Mouse (Mus musculus): ENCODE measurements around the gene Adgre1. TPM values are rescaled to one million over a fixed set of nuclear protein-coding genes. Genes with fewer than 3 reads are reported as not detected.

Adgre1 gene
- polyA plus RNA-seq, 1 experiment: not detected

GRCm38 (mm10) chr17:57351107-57351506 is 7.4 kb upstream of the Adgre1 start:
- H3K79me3 ChIP-seq (ENCODE audit: low read depth): no peaks in the 10 kb centered on the region
- H3K79me2 ChIP-seq (ENCODE audit: control insufficient read depth, insufficient read depth): no peaks in the 10 kb centered on the region
- TF ChIP-seq MYOD1 (IDR thresholded peaks at IDR 0.05; ENCODE audit: control insufficient read depth, insufficient read length, low read depth) (no peak), CTCF (IDR thresholded peaks at IDR 0.05; ENCODE audit: control insufficient read depth, insufficient read depth, insufficient read length) (no peak), CEBPB (IDR thresholded peaks at IDR 0.05; ENCODE audit: low read depth) (no peak), USF1 (IDR thresholded peaks at IDR 0.05; ENCODE audit: low read depth) (no peak), MAX (IDR thresholded peaks at IDR 0.05) (no peak)
- H3K36me3 ChIP-seq (ENCODE audit: control insufficient read depth, insufficient read depth): no peaks in the 10 kb centered on the region
- H3ac ChIP-seq (ENCODE audit: control insufficient read depth, insufficient read length, low read depth): no peak overlapping the region
- H3K27me3 ChIP-seq (ENCODE audit: control insufficient read depth, insufficient read depth, insufficient read length): no peaks in the 10 kb centered on the region
- H3K4me3 ChIP-seq (ENCODE audit: insufficient read depth, poor library complexity, severe bottlenecking): no peak overlapping the region

GRCm38 (mm10) chr17:57359485-57360241 is 1.2 kb downstream of the Adgre1 start:
- no peaks in the 10 kb centered on the region for H3K79me2 ChIP-seq (ENCODE audit: control insufficient read depth, insufficient read depth)
- no peaks in the 10 kb centered on the region for H3K27me3 ChIP-seq (ENCODE audit: control insufficient read depth, insufficient read depth, insufficient read length)
- H3K4me3 ChIP-seq (ENCODE audit: insufficient read depth, poor library complexity, severe bottlenecking): no peak overlapping the region
- no peaks in the 10 kb centered on the region for H3K36me3 ChIP-seq (ENCODE audit: control insufficient read depth, insufficient read depth)
- no peaks in the 10 kb centered on the region for H3K79me3 ChIP-seq (ENCODE audit: low read depth)
- TF ChIP-seq MYOG (IDR thresholded peaks at IDR 0.05; ENCODE audit: control insufficient read depth, extremely low read depth, insufficient read length) (no peak), FOSL1 (IDR thresholded peaks at IDR 0.05; ENCODE audit: insufficient read depth, low read length, poor library complexity, severe bottlenecking) (no peak), CEBPB (IDR thresholded peaks at IDR 0.05; ENCODE audit: low read depth) (no peak), USF1 (IDR thresholded peaks at IDR 0.05; ENCODE audit: low read depth) (no peak), CTCF (IDR thresholded peaks at IDR 0.05; ENCODE audit: control insufficient read depth, insufficient read depth, insufficient read length) (no peak), MAX (IDR thresholded peaks at IDR 0.05) (no peak), MYOD1 (IDR thresholded peaks at IDR 0.05; ENCODE audit: control insufficient read depth, insufficient read length, low read depth) (no peak)
- H3ac ChIP-seq (ENCODE audit: control insufficient read depth, insufficient read length, low read depth): no peak overlapping the region

Other genes starting within 250 kb of the Adgre1 start
- not detected for gene Cd70, start 208.9 kb upstream of the Adgre1 start, polyA plus RNA-seq (2012; fragmentation: generic; extraction: Trizol)
- not detected for gene Tnfsf14, start 164.5 kb upstream of the Adgre1 start, polyA plus RNA-seq (2012; fragmentation: generic; extraction: Trizol)
- gene C3, start 130.6 kb upstream of the Adgre1 start, polyA plus RNA-seq (2012; fragmentation: generic; extraction: Trizol): 0.01 TPM
- gene Gpr108, start 110.2 kb upstream of the Adgre1 start, polyA plus RNA-seq (2012; fragmentation: generic; extraction: Trizol): 24.7 TPM
- 45.7 TPM for gene Trip10, start 109.2 kb upstream of the Adgre1 start, polyA plus RNA-seq (2012; fragmentation: generic; extraction: Trizol)
- gene Vav1, start 79.6 kb upstream of the Adgre1 start, polyA plus RNA-seq (2012; fragmentation: generic; extraction: Trizol): not detected
- not detected for gene Vmn2r120, start 186.8 kb downstream of the Adgre1 start, polyA plus RNA-seq (2012; fragmentation: generic; extraction: Trizol)